Mouse (Mus musculus) testis, adult 2 months (tissue): Measurements from ENCODE around the gene Mtif3. TPM values are rescaled to one million over a fixed set of nuclear protein-coding genes. Genes with fewer than 3 reads are reported as not detected.
A peak's percentile ranks its signal among the peaks of the same experiment; 100 is the strongest.
"Not testable (repeated sequence)": the region's sequence is repeated elsewhere in the genome, so short reads cannot be mapped to it uniquely, and the experiment has no call there.

ENCODE experiments used
- H3K27ac ChIP-seq: fragments of 200-500 bp; 2 replicates; pipeline ENCODE4 v1.5.1; 2012; ENCODE audit warnings: low read depth, low read length; ENCODE audit not compliant: control insufficient read depth, insufficient read depth
- H3K27me3 ChIP-seq: fragments of 200-500 bp; 2 replicates; pipeline ENCODE4 v1.6.1; 2012; ENCODE audit warnings: mild to moderate bottlenecking, low read length, moderate library complexity; ENCODE audit not compliant: control insufficient read depth, insufficient read depth
- H3K36me3 ChIP-seq: fragments of 200-500 bp; 2 replicates; pipeline ENCODE4 v1.6.1; 2012; ENCODE audit warnings: mild to moderate bottlenecking, low read length; ENCODE audit not compliant: control insufficient read depth, insufficient read depth
- H3K4me1 ChIP-seq: fragments of 200-500 bp; 2 replicates; pipeline ENCODE4 v1.6.1; 2012; ENCODE audit warnings: low read length; ENCODE audit not compliant: control insufficient read depth, insufficient read depth
- H3K4me3 ChIP-seq: fragments of 200-500 bp; 2 replicates; pipeline ENCODE4 v1.5.1; 2012; ENCODE audit warnings: low read depth, mild to moderate bottlenecking, low read length, moderate library complexity, mixed read lengths; ENCODE audit not compliant: control insufficient read depth
- CTCF ChIP-seq: fragments of 200-500 bp; IDR thresholded peaks from 2 replicates; pipeline ENCODE4 v1.5.1; 2012; ENCODE audit warnings: low read depth, mild to moderate bottlenecking, inconsistent platforms, low read length, moderate library complexity; ENCODE audit not compliant: control insufficient read depth, insufficient read depth, insufficient replicate concordance
- POLR2A ChIP-seq: fragments of 200-500 bp; IDR thresholded peaks from 2 replicates; pipeline ENCODE4 v1.6.1; 2012; ENCODE audit warnings: low read depth, mild to moderate bottlenecking, inconsistent platforms, low read length, moderate library complexity; ENCODE audit not compliant: control insufficient read depth
- polyA plus RNA-seq: library from polyadenylated mRNA; depleted of rRNA; stranded (reverse); fragments of >200 nt; gene quantifications from 2 replicates; pipeline ENCODE4 v1.2.3, GENCODE M21; 2012

Mtif3 gene
- polyA plus RNA-seq, 1 experiment, result 10.3 TPM

DNA sequence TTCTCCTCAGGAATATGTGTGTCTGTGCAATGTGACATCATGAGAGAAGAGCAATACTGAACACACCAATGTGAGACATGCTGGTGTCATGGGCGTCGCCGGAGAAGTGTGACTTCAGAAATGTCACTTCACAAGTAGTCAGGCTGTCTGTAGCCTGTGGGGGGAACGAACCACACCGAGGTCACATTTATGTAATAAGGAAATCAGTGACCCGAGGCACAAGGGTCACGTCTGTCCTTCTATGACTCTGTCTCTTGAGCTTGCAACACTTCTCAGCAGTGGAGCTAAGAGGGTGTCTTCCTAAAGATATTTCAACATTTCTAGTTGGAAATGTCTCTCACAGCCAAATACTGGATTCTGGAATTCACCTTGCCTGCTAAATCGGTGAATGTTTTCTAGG, 42.4 kb downstream of the Mtif3 start:
- TF ChIP-seq POLR2A (no peak), CTCF (no peak)
- Histone ChIP-seq H3K4me1 (no peaks in the 10 kb centered on the region; the same call in 1 of the 2 replicates), H3K36me3 (no peaks in the 10 kb centered on the region), H3K4me3 (no peak overlapping the region), H3K27ac (no peak overlapping the region), H3K27me3 (no peaks in the 10 kb centered on the region)

DNA sequence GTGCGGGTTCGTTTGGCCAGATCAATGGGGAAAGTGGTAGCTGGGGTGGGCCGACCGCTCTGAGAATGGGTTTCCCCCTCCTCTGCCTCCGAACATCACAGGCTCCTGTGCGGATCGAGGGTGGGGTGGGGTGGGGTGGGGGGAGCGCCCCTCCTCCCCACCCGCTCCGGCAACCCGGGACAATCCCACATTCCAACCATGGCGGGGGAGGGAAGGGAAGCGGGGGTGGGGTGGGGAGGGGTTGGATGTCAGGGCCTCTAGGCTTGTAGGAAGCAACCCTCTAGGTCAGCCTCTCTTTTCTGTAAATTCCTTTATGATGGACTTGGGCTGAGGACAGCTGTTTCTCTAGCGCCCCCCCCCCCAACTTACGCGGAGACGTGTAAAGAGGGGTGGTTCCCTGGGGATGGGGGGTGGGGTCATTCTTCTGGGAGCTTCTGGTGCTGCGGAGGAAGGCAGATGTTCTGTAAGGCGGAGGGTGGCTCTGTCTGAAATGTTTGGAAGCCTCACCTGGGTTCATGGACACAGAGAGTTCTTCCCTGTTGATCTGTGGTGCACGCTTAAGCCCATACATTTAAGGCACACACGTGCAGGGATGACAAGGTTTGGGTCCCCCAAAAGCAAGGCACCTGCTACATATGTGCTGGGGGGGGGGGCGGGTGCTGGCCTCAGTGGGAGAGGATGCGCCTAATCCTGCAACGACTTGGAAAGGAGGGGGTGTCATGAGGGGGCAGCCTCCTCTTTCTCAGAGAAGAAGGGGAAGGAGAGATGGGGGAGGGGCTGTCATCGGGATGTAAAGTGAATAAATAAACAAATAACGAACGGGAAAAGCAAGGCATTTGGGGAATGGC, 43.1 kb downstream of the Mtif3 start:
- TF ChIP-seq CTCF (no peak), POLR2A (no peak)
- H3K27ac ChIP-seq, result no peak overlapping the region

DNA sequence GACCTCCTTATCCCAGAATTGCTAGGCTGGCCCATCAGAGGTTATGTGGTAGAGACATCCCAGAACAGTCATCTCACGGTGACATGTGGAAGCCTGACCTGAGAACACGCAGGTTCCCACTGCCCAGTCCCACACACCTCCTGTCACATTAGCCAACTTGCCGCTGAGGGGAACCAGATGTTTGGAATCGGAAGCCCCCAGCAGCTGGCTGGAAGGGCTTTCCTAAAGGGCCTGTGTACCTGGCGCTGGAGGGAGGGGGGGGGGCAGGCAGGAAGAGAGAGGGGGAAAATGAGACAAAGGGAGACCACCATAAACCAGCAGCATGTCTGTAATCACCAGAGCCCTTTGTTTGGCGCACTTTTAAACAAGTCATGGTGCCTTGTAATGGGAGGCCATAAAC, 43.7 kb downstream of the Mtif3 start:
- Histone ChIP-seq H3K36me3 (no peaks in the 10 kb centered on the region), H3K4me3 (peak overlapping the region; percentile 57)

More for the DNA sequence above, 43.1 kb downstream of the Mtif3 start:
- peak overlapping the region; percentile 57 for H3K4me3 ChIP-seq
- H3K27me3 ChIP-seq, result no peaks in the 10 kb centered on the region
- no peaks in the 10 kb centered on the region; the same call in 1 of the 2 replicates for H3K4me1 ChIP-seq
- no peaks in the 10 kb centered on the region for H3K36me3 ChIP-seq

DNA sequence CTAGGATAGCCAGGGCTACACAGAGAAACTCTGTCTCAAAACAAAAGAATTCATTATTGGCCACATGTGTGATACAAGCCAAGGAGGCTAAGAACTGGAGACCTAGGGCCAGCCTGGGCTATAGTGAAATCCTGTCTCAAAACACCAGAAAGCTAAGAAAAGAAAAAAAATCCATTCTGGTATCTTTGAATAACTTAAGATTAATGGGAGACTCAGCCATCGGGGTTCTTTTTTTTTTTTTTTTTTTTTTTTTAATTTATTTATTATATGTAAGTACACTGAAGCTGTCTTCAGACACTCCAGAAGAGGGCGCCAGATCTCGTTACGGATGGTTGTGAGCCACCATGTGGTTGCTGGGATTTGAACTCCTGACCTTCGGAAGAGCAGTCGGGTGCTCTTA, 46.2 kb downstream of the Mtif3 start:
- not testable (repeated sequence) for H3K4me1 ChIP-seq, H3K36me3 ChIP-seq, H3K27ac ChIP-seq, H3K4me3 ChIP-seq, H3K27me3 ChIP-seq

More for the DNA sequence above, 43.7 kb downstream of the Mtif3 start:
- no peak overlapping the region for H3K27ac ChIP-seq
- TF ChIP-seq POLR2A (no peak), CTCF (no peak)
- no peaks in the 10 kb centered on the region for H3K27me3 ChIP-seq
- H3K4me1 ChIP-seq, result no peaks in the 10 kb centered on the region; the same call in 1 of the 2 replicates

DNA sequence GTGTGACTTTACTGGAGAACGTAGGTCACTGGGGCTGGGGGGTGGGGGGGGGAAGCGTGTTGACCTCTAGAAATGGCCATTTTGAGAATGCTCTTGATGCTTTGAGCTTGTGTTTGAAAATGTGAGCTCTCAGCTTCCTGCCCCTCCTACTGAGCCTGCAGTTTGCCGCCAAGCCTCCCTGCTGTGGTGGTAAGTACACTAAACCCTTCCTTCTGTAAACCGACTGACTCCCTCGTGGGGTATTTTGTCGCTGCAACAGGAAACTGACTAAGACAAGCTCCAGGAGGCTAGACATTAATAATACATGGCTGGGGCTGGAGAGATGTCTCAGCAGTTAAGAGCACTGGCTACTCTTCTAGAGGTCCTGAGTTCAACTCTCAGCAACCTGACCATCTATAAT, 46.8 kb downstream of the Mtif3 start:
- H3K4me3 ChIP-seq, result no peak overlapping the region
- no peaks in the 10 kb centered on the region; the same call in 1 of the 2 replicates for H3K4me1 ChIP-seq
- no peaks in the 10 kb centered on the region for H3K27me3 ChIP-seq
- no peaks in the 10 kb centered on the region for H3K36me3 ChIP-seq
- no peak for TF ChIP-seq CTCF
- no peak for TF ChIP-seq POLR2A
- H3K27ac ChIP-seq, result no peak overlapping the region

DNA sequence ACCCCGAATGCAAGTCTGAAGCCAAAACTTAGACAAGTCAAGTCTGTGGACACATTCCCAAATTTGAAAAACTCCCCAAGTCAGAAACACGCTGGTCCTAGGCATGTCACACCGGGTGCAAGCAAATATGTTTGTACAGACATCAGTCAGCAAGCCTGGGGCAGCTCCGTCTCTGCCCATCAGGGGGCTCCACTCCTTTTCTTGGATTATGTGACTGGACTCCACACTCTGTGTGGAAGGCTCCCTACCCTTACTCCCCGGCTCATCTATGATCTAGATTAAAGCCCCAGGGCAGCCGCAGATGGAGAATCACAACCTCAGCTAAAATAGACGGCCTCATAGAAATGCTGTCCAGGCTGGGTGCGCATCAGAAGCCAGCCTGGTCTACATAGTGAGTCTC, 47.3 kb downstream of the Mtif3 start:
- no peak overlapping the region for H3K27ac ChIP-seq
- H3K36me3 ChIP-seq, result no peaks in the 10 kb centered on the region
- H3K4me3 ChIP-seq, result no peak overlapping the region
- TF ChIP-seq POLR2A (no peak), CTCF (no peak; the same call in 1 of the 2 replicates)
- no peaks in the 10 kb centered on the region; the same call in 1 of the 2 replicates for H3K4me1 ChIP-seq
- no peaks in the 10 kb centered on the region for H3K27me3 ChIP-seq

DNA sequence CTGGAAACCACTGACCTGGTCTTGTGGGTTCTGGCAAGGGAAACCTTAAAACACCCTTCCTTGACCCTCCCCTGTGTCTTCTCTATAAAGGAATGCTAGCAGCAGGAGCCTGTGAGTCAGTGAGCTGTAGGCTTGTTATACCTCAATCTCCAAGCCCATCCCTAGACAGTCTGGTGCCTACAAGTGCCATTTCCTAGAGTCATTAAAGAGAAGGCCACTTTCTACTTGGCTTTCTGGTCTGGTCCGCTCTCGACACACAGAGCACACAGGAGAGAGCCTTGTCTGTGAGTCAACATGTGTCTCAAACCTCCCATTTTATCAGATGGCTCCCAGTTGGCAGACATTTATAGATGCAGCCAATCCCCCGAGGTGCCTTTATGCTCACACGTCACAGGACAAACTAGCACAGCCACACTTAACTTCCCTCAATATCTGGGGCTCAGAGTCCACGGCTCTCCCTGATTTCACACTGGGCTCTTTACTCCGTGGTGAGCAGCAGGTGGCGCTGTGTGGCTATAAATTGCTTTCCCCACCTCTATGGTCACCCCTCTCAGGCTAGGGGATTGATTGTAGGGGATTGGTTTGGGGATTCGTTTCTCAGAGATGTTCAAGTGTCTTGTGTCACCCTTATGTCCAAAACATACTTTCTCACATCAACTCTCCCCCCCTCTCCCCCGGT, 49.4 kb downstream of the Mtif3 start:
- H3K36me3 ChIP-seq, result no peaks in the 10 kb centered on the region
- TF ChIP-seq CTCF, result peak; percentile 62; the same call in 1 of the 2 replicates
- TF ChIP-seq POLR2A, result no peak
- H3K4me3 ChIP-seq, result no peak overlapping the region
- H3K27ac ChIP-seq, result no peak overlapping the region
- H3K27me3 ChIP-seq, result no peaks in the 10 kb centered on the region
- no peaks in the 10 kb centered on the region for H3K4me1 ChIP-seq
